Mouse (Mus musculus): Measurements from ENCODE around the gene Thada.

GRCm38 (mm10) chr17:84431991-84432390, 34.0 kb downstream of the Thada start:
- TF ChIP-seq CTCF (IDR thresholded peaks at IDR 0.05) (no peak), POLR2A (IDR thresholded peaks at IDR 0.05; ENCODE audit: insufficient read depth, low read depth, low read length) (no peak)

Measured in heart, adult 2 months (tissue).